Mouse (Mus musculus): ENCODE results near the gene Miox.

The Miox gene

GRCm38 (mm10) chr15:89363051-89363450 lies 28.9 kb downstream of the Miox start:
- no peak for DNase-seq (ENCODE audit: low read depth, low spot score)

GRCm38 (mm10) chr15:89365141-89365551 lies 30.9 kb downstream of the Miox start:
- DNase-seq (ENCODE audit: low read depth, low spot score) = peak; percentile 95

- DNase-seq (ENCODE audit: low read depth, low spot score) = no peak
Observed at GRCm38 (mm10) chr15:89372068-89372467, 37.9 kb downstream of the Miox start.

- DNase-seq (ENCODE audit: low read depth, low spot score) = no peak
Observed at GRCm38 (mm10) chr15:89372536-89372935, 38.3 kb downstream of the Miox start.

GRCm38 (mm10) chr15:89373027-89373761 lies 39.0 kb downstream of the Miox start:
- DNase-seq (ENCODE audit: low read depth, low spot score) = peak; percentile 91

- peak; percentile 94 for DNase-seq (ENCODE audit: low read depth, low spot score)
Observed at GRCm38 (mm10) chr15:89373762-89374248, 39.6 kb downstream of the Miox start, which contains the start of gene Sco2. Gene Sco2 (minus strand): TSS chr15:89373846.

- no peak for DNase-seq (ENCODE audit: low read depth, low spot score)
Observed at GRCm38 (mm10) chr15:89374340-89374739, 40.1 kb downstream of the Miox start.

GRCm38 (mm10) chr15:89374801-89375534 lies 40.8 kb downstream of the Miox start:
- DNase-seq (ENCODE audit: low read depth, low spot score) = no peak

GRCm38 (mm10) chr15:89376040-89376439 lies 41.8 kb downstream of the Miox start:
- DNase-seq (ENCODE audit: low read depth, low spot score) = no peak

- no peak for DNase-seq (ENCODE audit: low read depth, low spot score)
Observed at GRCm38 (mm10) chr15:89376957-89377356, 42.8 kb downstream of the Miox start, which contains the start of gene Tymp. Gene Tymp (minus strand): TSS chr15:89377039.

GRCm38 (mm10) chr15:89377362-89377761 lies 43.2 kb downstream of the Miox start:
- no peak for DNase-seq (ENCODE audit: low read depth, low spot score)

GRCm38 (mm10) chr15:89377938-89378828 lies 44.0 kb downstream of the Miox start:
- peak; percentile 50 for DNase-seq (ENCODE audit: low read depth, low spot score)

- peak; percentile 90 for DNase-seq (ENCODE audit: low read depth, low spot score)
Observed at GRCm38 (mm10) chr15:89378831-89379401, 44.7 kb downstream of the Miox start, which contains the start of gene Odf3b. Gene Odf3b (minus strand): TSS chr15:89379282.

- DNase-seq (ENCODE audit: low read depth, low spot score) = no peak
Observed at GRCm38 (mm10) chr15:89379429-89379828, 45.2 kb downstream of the Miox start.

- DNase-seq (ENCODE audit: low read depth, low spot score) = no peak
Observed at GRCm38 (mm10) chr15:89384617-89385016, 50.4 kb downstream of the Miox start, which contains the start of gene Klhdc7b. Gene Klhdc7b (plus strand): TSS chr15:89384917.
